Mouse (Mus musculus): Measurements from ENCODE around the gene Eid2b.

The Eid2b gene

DNA sequence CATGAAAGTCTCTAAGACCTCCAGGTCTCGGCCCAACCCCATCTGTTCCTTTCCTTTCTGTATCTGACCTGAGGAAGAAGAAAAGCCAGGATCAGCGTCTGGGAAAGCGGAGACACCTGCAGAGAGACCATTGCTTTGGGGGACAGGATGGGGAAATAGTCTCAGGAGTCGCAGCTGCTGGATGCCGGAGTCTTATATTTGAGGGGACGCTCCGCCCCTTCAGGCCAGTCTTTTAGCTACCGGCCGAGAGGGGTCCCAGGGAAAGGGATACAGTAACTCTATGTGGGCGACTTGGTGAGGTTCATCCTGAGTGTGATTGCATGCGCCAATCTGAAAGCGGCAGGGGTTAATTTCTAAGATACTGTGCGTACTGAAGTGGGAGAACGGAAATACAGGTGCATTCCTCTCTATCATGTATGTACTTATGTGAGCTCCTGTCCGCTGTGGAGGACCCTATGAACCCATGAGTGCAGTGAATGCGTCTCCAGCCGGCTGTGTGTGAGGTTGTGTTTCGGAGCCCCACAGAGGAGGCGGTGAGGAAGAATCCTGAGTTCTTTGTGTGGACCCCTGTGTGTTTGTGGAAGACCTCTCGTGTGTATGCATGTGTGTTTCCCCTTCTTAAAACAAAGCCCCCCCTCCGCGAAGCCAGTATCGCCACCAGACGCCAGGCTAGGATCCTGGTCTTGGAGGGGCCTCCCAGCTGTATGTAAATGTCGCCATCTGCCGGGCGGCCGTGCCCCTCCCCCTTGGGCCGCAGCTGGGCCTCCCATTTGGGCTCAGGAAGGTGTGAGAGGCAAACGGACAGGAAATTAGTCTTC is 24.3 kb downstream of the Eid2b start, which contains the start of gene Dll3:
Gene Dll3 (minus strand): TSS at position 623 of the 818 bp plus-strand sequence.
- peak; percentile 74 for DNase-seq

DNA sequence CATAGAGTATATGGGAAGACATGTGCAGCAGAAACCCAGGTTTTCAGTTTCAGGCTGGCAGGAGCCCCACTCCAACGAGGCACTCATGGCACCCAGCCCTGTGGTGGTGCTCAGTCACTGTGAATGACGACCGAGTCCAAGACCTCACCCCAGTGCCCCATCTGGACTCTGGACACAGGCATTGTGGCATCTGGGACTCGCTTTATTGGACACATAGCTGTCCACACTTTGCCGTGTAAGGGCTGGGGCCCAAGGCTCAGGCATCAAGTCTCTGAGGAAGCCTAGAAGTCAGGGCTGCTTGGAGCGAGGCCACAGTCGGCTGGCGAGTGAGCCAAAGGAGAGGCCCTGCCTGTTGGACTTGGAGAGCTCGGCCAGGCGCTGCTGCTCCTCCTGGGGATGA is 28.1 kb downstream of the Eid2b start:
- no peak for DNase-seq

DNA sequence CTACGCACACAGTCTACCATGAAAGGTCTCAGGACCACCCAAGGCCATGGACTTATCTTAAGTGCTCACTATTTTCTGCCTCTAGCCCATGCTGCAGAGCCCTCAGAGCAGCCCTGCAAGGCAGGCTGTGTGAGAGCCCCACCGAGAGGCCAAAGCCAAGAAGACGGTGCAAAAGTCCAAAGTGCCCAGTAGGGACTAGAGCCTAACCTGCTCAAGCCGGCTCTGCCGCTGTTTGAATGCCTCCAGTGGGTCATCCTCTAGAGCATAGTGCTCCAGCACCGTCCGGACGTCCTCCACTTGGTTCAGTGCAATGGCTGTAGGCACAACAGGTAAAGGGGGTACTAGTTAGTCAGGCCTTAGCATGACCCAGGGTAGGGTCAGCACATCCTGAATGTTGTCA is 28.7 kb downstream of the Eid2b start:
- no peak for DNase-seq

DNA sequence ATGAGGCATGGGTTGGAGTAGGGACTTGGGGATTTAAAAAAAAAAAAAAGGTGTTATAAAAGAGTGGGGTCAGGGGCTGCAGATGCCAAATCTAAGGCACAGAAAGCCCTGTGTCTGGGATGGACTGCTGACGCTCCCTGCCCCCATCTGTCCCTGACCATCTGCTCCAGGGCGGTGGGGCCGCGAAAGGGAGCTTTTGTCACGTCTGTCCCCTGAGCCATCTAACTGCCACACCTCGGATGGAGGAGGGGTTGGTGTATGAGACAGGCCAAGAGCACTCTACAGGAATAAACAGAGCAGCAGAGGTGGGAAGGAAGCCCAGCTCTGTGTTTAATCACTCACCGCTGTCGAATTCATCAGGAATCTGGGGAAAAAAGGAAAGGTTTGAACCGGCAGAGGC is 32.2 kb downstream of the Eid2b start:
- DNase-seq: no peak

DNA sequence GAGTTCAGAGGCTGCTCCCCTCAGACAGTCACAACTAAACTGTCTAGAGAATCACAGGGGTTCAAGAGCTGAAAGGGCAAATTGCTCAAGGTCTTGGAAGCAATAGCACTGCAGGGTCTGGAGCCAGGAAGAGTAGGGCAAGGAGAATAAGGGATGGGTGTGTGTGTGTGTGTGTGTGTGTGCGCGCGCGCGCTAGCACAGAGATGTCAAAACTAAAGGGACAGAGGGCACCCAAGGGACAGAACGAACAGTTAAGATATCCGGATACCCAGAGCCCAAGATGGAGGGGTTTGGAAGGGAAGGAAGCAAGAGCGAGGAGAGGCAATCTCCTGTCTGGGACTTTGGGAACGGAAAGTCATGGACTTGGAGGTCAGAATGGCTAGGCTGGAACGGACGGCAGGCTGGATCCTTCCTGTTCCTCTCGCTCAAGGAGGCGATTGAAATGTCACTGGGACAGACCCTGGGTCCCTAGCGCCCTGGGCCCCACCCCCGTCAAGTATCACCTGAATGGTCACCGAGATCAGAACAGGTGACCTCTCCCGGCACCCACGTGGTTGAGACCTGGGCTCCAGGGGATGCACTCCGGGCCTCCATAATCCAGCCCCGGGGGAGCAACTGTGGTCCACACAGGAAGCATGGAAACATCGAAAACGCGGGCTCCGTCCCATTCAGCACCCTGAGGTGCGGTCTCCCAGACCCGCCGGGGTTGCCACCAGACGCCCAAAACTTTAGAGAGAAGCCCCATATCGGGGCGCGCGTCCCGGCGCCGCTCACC is 33.8 kb downstream of the Eid2b start:
- no peak for DNase-seq

DNA sequence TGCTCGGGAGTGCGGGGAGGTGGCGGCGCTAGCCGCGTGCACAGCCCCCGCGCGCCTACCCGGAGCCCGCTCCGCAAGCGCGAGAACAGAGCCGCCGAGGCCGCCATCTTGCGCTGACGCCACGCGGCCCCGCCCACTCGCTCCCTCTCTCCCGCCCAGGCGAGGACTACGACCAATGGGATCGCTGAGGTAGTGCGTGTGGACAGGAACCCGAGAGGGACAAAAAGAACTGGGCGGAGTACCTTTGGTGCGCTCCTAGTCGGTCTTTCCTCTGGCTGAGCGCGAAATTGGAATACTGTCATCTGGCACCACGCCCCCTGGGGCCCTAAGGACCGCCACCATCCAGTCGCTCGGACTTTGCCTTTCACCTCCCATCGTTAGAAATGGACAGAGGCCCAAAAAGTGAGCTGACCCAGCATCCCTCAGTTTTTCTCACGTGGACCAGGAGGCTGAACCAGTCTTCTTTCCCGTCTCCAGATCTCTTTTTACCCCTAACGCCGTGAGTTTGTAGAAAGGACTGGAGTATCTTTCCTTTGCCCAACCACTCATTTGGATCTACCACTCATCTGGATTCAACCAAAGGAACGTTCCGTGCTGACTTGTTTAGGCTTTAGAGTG is 34.5 kb downstream of the Eid2b start, which contains the start of gene Timm50:
Gene Timm50 (minus strand): TSS at position 147 of the 618 bp plus-strand sequence.
- DNase-seq: peak; percentile 98

DNA sequence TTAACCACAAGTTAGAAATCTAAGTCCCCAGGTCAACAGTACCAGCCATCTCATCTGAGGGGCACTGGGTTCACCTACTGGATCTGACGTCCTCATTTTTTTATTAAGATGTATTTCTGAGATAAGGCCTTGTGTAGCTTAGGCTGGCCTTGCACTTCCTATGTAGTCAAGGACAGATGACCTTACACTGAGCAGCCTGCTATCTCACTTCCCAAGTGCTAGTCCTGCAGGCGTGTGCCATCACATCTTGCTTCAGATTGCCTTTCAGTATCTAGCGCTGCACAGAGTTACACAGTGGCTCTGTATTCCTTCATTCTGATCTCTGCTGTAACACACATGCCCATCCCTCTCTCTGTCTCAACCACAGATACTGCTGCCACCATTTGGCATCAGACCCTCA is 40.5 kb downstream of the Eid2b start:
- DNase-seq: no peak

DNA sequence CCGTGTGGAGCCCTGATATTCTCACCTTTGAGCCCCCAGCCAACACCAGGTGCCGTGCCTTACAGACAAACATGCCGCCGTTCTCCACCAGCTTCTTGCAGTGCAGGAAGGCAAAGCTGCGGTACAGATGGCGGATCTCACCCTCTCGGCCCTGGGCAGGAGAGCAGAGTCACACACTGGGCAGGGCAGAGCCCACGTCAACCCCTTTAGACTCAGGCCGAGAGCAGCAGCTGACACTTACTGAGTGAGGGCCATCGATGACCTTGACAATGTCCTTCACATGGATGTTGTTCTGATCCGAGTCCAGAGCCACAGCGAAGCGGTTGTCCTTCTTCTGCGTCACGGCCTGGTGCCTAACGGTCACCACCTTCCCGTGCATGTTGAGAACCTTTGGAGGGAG is 41.2 kb downstream of the Eid2b start:
- DNase-seq: no peak

DNA sequence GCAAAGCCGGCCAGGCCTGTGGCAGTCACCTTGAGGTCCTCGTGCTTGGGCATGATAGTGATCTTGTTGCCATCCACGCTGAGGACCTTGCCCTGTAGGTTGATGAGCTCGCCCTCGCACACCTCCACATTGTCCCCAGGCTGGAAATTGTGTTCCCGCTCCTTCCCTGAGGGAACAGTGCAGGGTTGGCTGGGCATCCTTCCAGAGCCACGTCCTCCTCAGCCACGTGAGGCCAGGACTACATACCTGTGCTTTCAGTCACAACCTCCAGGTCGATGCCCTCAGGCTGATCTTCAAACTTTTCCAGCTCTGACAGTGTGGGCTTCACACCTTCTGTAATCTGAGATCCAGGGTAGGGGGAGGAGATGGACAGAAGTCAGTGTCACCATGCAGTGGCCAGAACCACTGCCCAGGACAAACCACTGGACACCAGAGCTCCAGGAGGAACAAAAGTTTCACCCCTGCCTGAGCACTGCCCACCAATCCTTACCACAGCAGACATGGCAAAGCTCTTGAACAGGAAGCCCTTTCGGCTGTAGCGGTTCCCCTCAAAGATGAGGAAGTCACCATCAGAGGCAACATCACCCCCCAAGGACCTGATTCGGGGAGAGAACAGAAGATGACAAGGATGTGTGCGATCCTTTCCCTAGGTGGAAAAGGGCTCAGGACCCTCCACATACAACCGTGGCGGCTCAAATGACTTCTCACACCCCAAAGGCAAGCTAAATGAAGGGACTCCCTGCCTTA is 44.6 kb downstream of the Eid2b start:
- no peak for DNase-seq

DNA sequence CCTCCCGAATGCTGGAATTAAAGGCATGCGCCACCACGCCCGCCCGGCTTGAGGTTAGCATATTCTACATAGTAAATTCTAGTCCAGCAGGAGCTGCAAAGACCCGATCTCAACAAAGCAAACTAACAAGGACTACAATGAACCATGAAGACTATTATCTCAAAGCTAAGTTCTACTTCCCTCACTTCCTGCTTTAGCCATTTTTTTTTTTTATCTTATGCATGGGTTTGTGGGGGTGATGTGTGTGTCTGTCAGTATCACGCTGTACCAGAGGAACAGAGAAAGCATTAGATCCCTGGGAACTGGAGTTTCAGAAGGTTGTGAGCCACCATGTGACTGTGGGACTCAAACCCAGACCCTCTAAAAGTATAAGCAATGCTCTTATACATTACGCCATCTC is 47.8 kb downstream of the Eid2b start:
- no peak for DNase-seq

DNA sequence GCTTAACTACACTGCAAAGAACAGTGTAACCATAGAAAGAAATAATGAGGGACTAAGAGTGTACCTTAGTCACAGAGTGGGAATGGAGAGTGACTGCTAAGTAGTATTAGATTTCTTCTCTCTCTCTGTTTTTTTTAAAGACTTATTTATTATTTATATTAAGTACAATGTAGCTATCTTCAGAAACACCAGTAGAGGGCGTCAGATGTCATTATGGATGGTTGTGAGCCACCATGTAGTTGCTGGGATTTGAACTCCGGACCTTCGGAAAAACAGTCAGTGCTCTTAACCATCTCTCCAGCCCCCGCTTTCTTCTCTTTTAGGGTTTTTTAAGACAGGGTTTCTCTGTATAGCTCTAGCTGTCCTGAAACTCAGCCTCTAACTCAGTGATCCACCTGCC is 48.9 kb downstream of the Eid2b start:
- no peak for DNase-seq

DNA sequence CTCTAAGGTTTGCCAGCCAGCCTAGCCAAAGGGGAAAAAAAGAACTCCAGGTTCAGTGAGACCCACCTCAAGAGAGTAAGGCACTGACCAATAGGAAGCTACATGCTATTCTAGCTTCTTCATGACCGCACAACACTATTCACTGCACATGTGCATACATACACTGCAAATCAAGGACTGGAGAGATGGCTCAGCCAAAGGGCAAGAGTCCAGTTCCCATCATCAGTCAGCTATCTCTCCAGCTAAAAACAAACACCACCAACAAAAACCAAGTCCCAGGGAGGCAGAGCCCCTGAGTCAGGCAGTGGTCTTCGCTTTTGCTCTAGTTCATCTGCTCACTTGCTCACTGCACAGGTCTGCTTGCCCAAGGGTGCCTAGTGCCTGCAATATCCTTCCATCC is 50.7 kb downstream of the Eid2b start:
- DNase-seq: no peak

All from thymus, postnatal 14 days (tissue).